ENCODE assay signal across 22 mouse cellular contexts in genomic region chr13:42894016-42894415, GRCm38 (mm10).
A peak's percentile ranks its signal among the peaks of the same experiment; 100 is the strongest.
DNase-seq lines count a peak whose midpoint lies in the region; ATAC-seq lines count a peak whose summit lies in the region.
"Had no signal": no experiment of that assay in that cellular context is flagged by ENCODE, and none has a peak within 500 bp of the region (broad histone marks: within the 10 kb centered on the region; RNA-seq: fewer than 3 reads in every experiment).

No protein-coding gene starts in this region.

- 0 out of 2 replicates have a peak overlapping the region, but pooled peaks have one; percentile 23 for H3K27ac ChIP-seq in forebrain, embryonic 15.5 days (replicated peaks)
- no peak overlapping the region for H3K27ac ChIP-seq in forebrain, embryonic 10.5 days
- 0 out of 2 replicates have a peak overlapping the region, but pooled peaks have one; percentile 25 for H3K27ac ChIP-seq in hindbrain, embryonic 13.5 days
- H3K27ac ChIP-seq in hindbrain, embryonic 14.5 days: no peak overlapping the region; the same call in 1 of the 2 replicates
- H3K27ac ChIP-seq: gastrocnemius, adult 2 months; heart, adult 2 months; heart, embryonic 10.5 days; hindbrain, embryonic 12.5 days; intestine, embryonic 15.5 days had no signal

- H3K4me3 ChIP-seq in forebrain, embryonic 15.5 days: no peak overlapping the region
- H3K4me3 ChIP-seq in forebrain, embryonic 10.5 days: no peak overlapping the region
- no peak overlapping the region for H3K4me3 ChIP-seq in hindbrain, embryonic 13.5 days
- H3K4me3 ChIP-seq in hindbrain, embryonic 14.5 days (replicated peaks; ENCODE audit: low read length): no peak overlapping the region
- H3K4me3 ChIP-seq: gastrocnemius, adult 2 months; heart, adult 2 months; heart, embryonic 10.5 days; hindbrain, embryonic 12.5 days; intestine, embryonic 15.5 days had no signal

- H3K4me2 ChIP-seq in forebrain, embryonic 15.5 days (replicated peaks): no peak overlapping the region
- no peak overlapping the region for H3K4me2 ChIP-seq in hindbrain, embryonic 13.5 days
- no peak overlapping the region for H3K4me2 ChIP-seq in hindbrain, embryonic 14.5 days (replicated peaks)
- H3K4me2 ChIP-seq: hindbrain, embryonic 12.5 days; intestine, embryonic 15.5 days had no signal

- DNase-seq in forebrain, embryonic 10.5 days (ENCODE audit: extremely low spot score, low spot score): no peak
- DNase-seq in hindbrain, embryonic 14.5 days (ENCODE audit: low spot score): no peak
- DNase-seq in left cerebral cortex, postnatal 4 days: peak; percentile 46
- DNase-seq in left cerebral cortex, postnatal 25 days (ENCODE audit: low spot score in 2 of 2): no peak
- peak; percentile 54 for DNase-seq in Muller cell, postnatal 12 days (ENCODE audit: inconsistent ontology term)
- DNase-seq in gastrocnemius, postnatal 14 days: no peak
- DNase-seq: adrenal gland, adult 8-10 months; adrenal gland, postnatal 25 days; cerebellum, adult 11-12 months; cerebellum, adult 9-11 months; gastrocnemius, adult 2 months; gastrocnemius, postnatal 25 days; heart, adult 2 months; kidney, adult 11 months had no signal

- H3K9me3 ChIP-seq in forebrain, embryonic 15.5 days: no peaks in the 10 kb centered on the region
- no peaks in the 10 kb centered on the region for H3K9me3 ChIP-seq in forebrain, embryonic 10.5 days
- H3K9me3 ChIP-seq in hindbrain, embryonic 13.5 days: no peaks in the 10 kb centered on the region
- no peaks in the 10 kb centered on the region for H3K9me3 ChIP-seq in hindbrain, embryonic 14.5 days (ENCODE audit: control insufficient read depth, low read length)
- H3K9me3 ChIP-seq: heart, embryonic 10.5 days; hindbrain, embryonic 12.5 days; intestine, embryonic 15.5 days had no signal

- H3K27me3 ChIP-seq in forebrain, embryonic 15.5 days: no peaks in the 10 kb centered on the region
- no peaks in the 10 kb centered on the region for H3K27me3 ChIP-seq in forebrain, embryonic 10.5 days (ENCODE audit: poor library complexity, severe bottlenecking)
- H3K27me3 ChIP-seq in hindbrain, embryonic 13.5 days: no peaks in the 10 kb centered on the region
- H3K27me3 ChIP-seq in hindbrain, embryonic 14.5 days (ENCODE audit: control insufficient read depth, insufficient read depth, low read length): no peaks in the 10 kb centered on the region
- H3K27me3 ChIP-seq: hindbrain, embryonic 12.5 days; intestine, embryonic 15.5 days had no signal

- 85% methylated on average over 10 of the region's 10 CpGs for WGBS in forebrain, embryonic 15.5 days
- 98% methylated on average over 10 of the region's 10 CpGs for WGBS in forebrain, embryonic 10.5 days
- 77% methylated on average over 10 of the region's 10 CpGs for WGBS in hindbrain, embryonic 13.5 days
- WGBS in hindbrain, embryonic 14.5 days: 72% methylated on average over 10 of the region's 10 CpGs

- no peak overlapping the region for H3K9ac ChIP-seq in forebrain, embryonic 15.5 days (replicated peaks)
- H3K9ac ChIP-seq in hindbrain, embryonic 13.5 days: no peak overlapping the region
- H3K9ac ChIP-seq in hindbrain, embryonic 14.5 days: no peak overlapping the region
- H3K9ac ChIP-seq: forebrain, postnatal 0 days; hindbrain, embryonic 12.5 days; intestine, embryonic 15.5 days had no signal

- peaks cover 8% of the 10 kb centered on the region for H3K4me1 ChIP-seq in forebrain, embryonic 15.5 days
- no peaks in the 10 kb centered on the region for H3K4me1 ChIP-seq in forebrain, embryonic 10.5 days
- H3K4me1 ChIP-seq in hindbrain, embryonic 13.5 days (replicated peaks): 0 out of 2 replicates have a peak, but pooled peaks cover 3% of the 10 kb centered on the region
- no peaks in the 10 kb centered on the region for H3K4me1 ChIP-seq in hindbrain, embryonic 14.5 days (replicated peaks; ENCODE audit: control insufficient read depth, insufficient read depth, low read length)
- H3K4me1 ChIP-seq: hindbrain, embryonic 12.5 days; intestine, embryonic 15.5 days had no signal

- ATAC-seq in forebrain, embryonic 15.5 days (replicated peaks): no peak
- no peak for ATAC-seq in hindbrain, embryonic 13.5 days (ENCODE audit: low FRiP score)
- no peak for ATAC-seq in hindbrain, embryonic 14.5 days (ENCODE audit: low FRiP score)
- ATAC-seq: activated CD4-positive, CD25-positive, alpha-beta regulatory T cell, adult 4 months; CD4-positive, CD25-positive, alpha-beta regulatory T cell, adult 4 months; intestine, embryonic 15.5 days had no signal

- H3K36me3 ChIP-seq in forebrain, embryonic 15.5 days: no peaks in the 10 kb centered on the region
- no peaks in the 10 kb centered on the region for H3K36me3 ChIP-seq in forebrain, embryonic 10.5 days (replicated peaks)
- H3K36me3 ChIP-seq in hindbrain, embryonic 13.5 days: no peaks in the 10 kb centered on the region
- no peaks in the 10 kb centered on the region for H3K36me3 ChIP-seq in hindbrain, embryonic 14.5 days (replicated peaks; ENCODE audit: control insufficient read depth, insufficient read depth)
- H3K36me3 ChIP-seq: heart, embryonic 10.5 days; hindbrain, embryonic 12.5 days; intestine, embryonic 15.5 days had no signal

- intact Hi-C loops in left cerebral cortex, postnatal 4 days (cut with DNase I): no loop called here
- intact Hi-C loops in left cerebral cortex, postnatal 25 days (cut with DNase I): no loop called here
- intact Hi-C loops in gastrocnemius, postnatal 14 days (cut with DNase I; ENCODE audit: low total_unique reads): no loop called here

Comparison
In these comparisons a context has a peak if more than half of its experiments do, and no peak if none do; other contexts are left out.
1. H3K27ac ChIP-seq: peak in forebrain, embryonic 15.5 days (single experiment) and hindbrain, embryonic 13.5 days (single experiment); none in forebrain, embryonic 10.5 days (single experiment) and hindbrain, embryonic 14.5 days (single experiment).
2. DNase-seq: peak in left cerebral cortex, postnatal 4 days (single experiment) and Muller cell, postnatal 12 days (single experiment); none in forebrain, embryonic 10.5 days (single experiment), hindbrain, embryonic 14.5 days (single experiment), left cerebral cortex, postnatal 25 days (0 of 2) and gastrocnemius, postnatal 14 days (single experiment).